Mouse (Mus musculus): Measurements from ENCODE around the gene Prss38. TPM values are rescaled to one million over a fixed set of nuclear protein-coding genes. Genes with fewer than 3 reads are reported as not detected.

The Prss38 gene
- total and polyA plus RNA-seq, 2 experiments from 2014 or later, result 0.12 TPM; not detected in 1

GRCm38 (mm10) chr11:59361291-59361690, 14.2 kb downstream of the Prss38 start:
- Histone ChIP-seq H3K4me1 (ENCODE audit: insufficient read depth) (no peaks in the 10 kb centered on the region), H3K27ac (ENCODE audit: low read depth, low read length) (no peak overlapping the region), H3K4me2 (ENCODE audit: low read depth) (no peak overlapping the region), H3K27me3 (ENCODE audit: insufficient read depth, low read length) (no peaks in the 10 kb centered on the region), H3K36me3 (ENCODE audit: insufficient read depth) (no peaks in the 10 kb centered on the region), H3K9ac (no peak overlapping the region), H3K4me3 (ENCODE audit: low read depth, low read length) (no peak overlapping the region), H3K9me3 (ENCODE audit: low read length) (no peaks in the 10 kb centered on the region)
- 90% methylated on average over 9 of the region's 9 CpGs for WGBS
- ATAC-seq (no peak), DNase-seq (no peak)
- TF ChIP-seq CTCF (IDR thresholded peaks at IDR 0.05; ENCODE audit: low read depth), result no peak

- Histone ChIP-seq H3K9ac (no peak overlapping the region), H3K4me1 (ENCODE audit: insufficient read depth) (no peaks in the 10 kb centered on the region), H3K36me3 (ENCODE audit: insufficient read depth) (no peaks in the 10 kb centered on the region), H3K27me3 (ENCODE audit: insufficient read depth, low read length) (no peaks in the 10 kb centered on the region), H3K4me3 (ENCODE audit: low read depth, low read length) (no peak overlapping the region), H3K27ac (ENCODE audit: low read depth, low read length) (no peak overlapping the region), H3K4me2 (ENCODE audit: low read depth) (no peak overlapping the region), H3K9me3 (ENCODE audit: low read length) (no peaks in the 10 kb centered on the region)
- WGBS, result 79% methylated on average over 11 of the region's 11 CpGs
- no peak for DNase-seq
- ATAC-seq, result no peak
- TF ChIP-seq CTCF (IDR thresholded peaks at IDR 0.05; ENCODE audit: low read depth), result no peak
Measured at GRCm38 (mm10) chr11:59356874-59357289, 18.6 kb downstream of the Prss38 start.

DNA sequence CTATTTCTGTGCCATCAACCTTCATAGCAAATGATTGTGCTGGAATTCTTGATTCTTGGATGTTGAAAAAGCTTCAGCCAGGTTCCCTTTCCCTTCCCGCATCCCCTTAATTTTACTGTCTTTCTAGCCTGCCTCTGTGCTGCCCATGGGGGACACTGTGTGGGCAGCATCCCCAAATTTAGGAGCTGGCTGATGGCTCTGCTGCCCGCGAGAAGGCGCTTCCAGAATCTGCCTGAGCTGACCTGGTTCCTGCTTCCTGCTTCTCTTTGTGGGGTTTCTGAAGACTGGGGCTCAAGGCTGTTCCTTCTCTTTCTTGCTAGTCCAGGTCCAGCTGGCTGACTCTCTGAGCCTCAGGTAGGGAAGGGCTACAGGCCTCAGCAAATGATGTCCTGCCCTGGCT, 20.7 kb downstream of the Prss38 start:
- TF ChIP-seq CTCF (IDR thresholded peaks at IDR 0.05; ENCODE audit: low read depth), result no peak
- Histone ChIP-seq H3K4me1 (ENCODE audit: insufficient read depth) (no peaks in the 10 kb centered on the region), H3K9ac (no peak overlapping the region), H3K27me3 (ENCODE audit: insufficient read depth, low read length) (no peaks in the 10 kb centered on the region), H3K9me3 (ENCODE audit: low read length) (no peaks in the 10 kb centered on the region), H3K4me3 (ENCODE audit: low read depth, low read length) (no peak overlapping the region), H3K4me2 (ENCODE audit: low read depth) (no peak overlapping the region), H3K27ac (ENCODE audit: low read depth, low read length) (no peak overlapping the region), H3K36me3 (ENCODE audit: insufficient read depth) (no peaks in the 10 kb centered on the region)
- WGBS, result 87% methylated on average over 4 of the region's 4 CpGs
- ATAC-seq (no peak), DNase-seq (no peak)

- no peaks in the 10 kb centered on the region for H3K4me1 ChIP-seq (ENCODE audit: insufficient read depth)
- no peak overlapping the region for H3K9ac ChIP-seq
- DNase-seq (no peak), ATAC-seq (no peak)
- no peak overlapping the region for H3K27ac ChIP-seq (ENCODE audit: low read depth, low read length)
- no peak for TF ChIP-seq CTCF (IDR thresholded peaks at IDR 0.05; ENCODE audit: low read depth)
- H3K36me3 ChIP-seq (ENCODE audit: insufficient read depth), result no peaks in the 10 kb centered on the region
- H3K9me3 ChIP-seq (ENCODE audit: low read length), result no peaks in the 10 kb centered on the region
- no peak overlapping the region for H3K4me2 ChIP-seq (ENCODE audit: low read depth)
- no peaks in the 10 kb centered on the region for H3K27me3 ChIP-seq (ENCODE audit: insufficient read depth, low read length)
- no peak overlapping the region for H3K4me3 ChIP-seq (ENCODE audit: low read depth, low read length)
- 94% methylated on average over 2 of the region's 2 CpGs for WGBS
Measured at GRCm38 (mm10) chr11:59350326-59350725, 25.1 kb downstream of the Prss38 start.

- H3K4me1 ChIP-seq (ENCODE audit: insufficient read depth), result no peaks in the 10 kb centered on the region
- H3K4me3 ChIP-seq (ENCODE audit: low read depth, low read length), result no peak overlapping the region
- no peak overlapping the region for H3K4me2 ChIP-seq (ENCODE audit: low read depth)
- no peak overlapping the region for H3K27ac ChIP-seq (ENCODE audit: low read depth, low read length)
- no peaks in the 10 kb centered on the region for H3K36me3 ChIP-seq (ENCODE audit: insufficient read depth)
- H3K9me3 ChIP-seq (ENCODE audit: low read length), result no peaks in the 10 kb centered on the region
- DNase-seq (peak; percentile 15), ATAC-seq (no peak; the same call in 1 of the 2 replicates)
- no peak overlapping the region for H3K9ac ChIP-seq
- H3K27me3 ChIP-seq (ENCODE audit: insufficient read depth, low read length), result no peaks in the 10 kb centered on the region
- no peak for TF ChIP-seq CTCF (IDR thresholded peaks at IDR 0.05; ENCODE audit: low read depth)
- 66% methylated on average over 11 of the region's 11 CpGs for WGBS
Measured at GRCm38 (mm10) chr11:59346166-59346910, 29.1 kb downstream of the Prss38 start.

GRCm38 (mm10) chr11:59342956-59343355, 32.5 kb downstream of the Prss38 start:
- H3K9me3 ChIP-seq (ENCODE audit: low read length), result no peaks in the 10 kb centered on the region
- no peak overlapping the region for H3K4me2 ChIP-seq (ENCODE audit: low read depth)
- ATAC-seq (no peak), DNase-seq (no peak)
- no peak overlapping the region for H3K4me3 ChIP-seq (ENCODE audit: low read depth, low read length)
- WGBS, result 72% methylated on average over 5 of the region's 5 CpGs
- TF ChIP-seq CTCF (IDR thresholded peaks at IDR 0.05; ENCODE audit: low read depth), result no peak
- H3K27me3 ChIP-seq (ENCODE audit: insufficient read depth, low read length), result no peaks in the 10 kb centered on the region
- no peak overlapping the region for H3K9ac ChIP-seq
- no peaks in the 10 kb centered on the region for H3K4me1 ChIP-seq (ENCODE audit: insufficient read depth)
- no peaks in the 10 kb centered on the region for H3K36me3 ChIP-seq (ENCODE audit: insufficient read depth)
- no peak overlapping the region for H3K27ac ChIP-seq (ENCODE audit: low read depth, low read length)

DNA sequence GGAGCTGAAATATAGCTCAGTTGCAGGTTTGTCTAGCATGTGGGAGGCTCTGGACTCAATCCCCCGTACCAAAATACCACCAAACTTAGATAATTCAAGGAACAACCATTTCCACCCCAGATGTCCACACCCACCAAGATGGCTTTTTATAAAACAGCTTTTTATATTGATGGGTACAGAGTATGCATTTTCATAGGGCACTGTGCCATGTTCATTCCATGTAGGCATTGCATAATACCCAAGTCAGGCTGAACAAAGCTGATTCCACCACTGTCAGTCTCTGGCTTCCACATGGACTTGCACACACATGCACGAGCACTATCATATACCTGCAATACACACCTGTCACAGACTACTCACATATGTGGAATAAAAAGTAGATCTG, 36.7 kb downstream of the Prss38 start:
- WGBS, result 92% methylated on average over 2 of the region's 2 CpGs
- Histone ChIP-seq H3K4me3 (ENCODE audit: low read depth, low read length) (no peak overlapping the region), H3K9ac (no peak overlapping the region), H3K36me3 (ENCODE audit: insufficient read depth) (no peaks in the 10 kb centered on the region), H3K4me2 (ENCODE audit: low read depth) (no peak overlapping the region), H3K9me3 (ENCODE audit: low read length) (no peaks in the 10 kb centered on the region), H3K27ac (ENCODE audit: low read depth, low read length) (no peak overlapping the region), H3K27me3 (ENCODE audit: insufficient read depth, low read length) (no peaks in the 10 kb centered on the region), H3K4me1 (ENCODE audit: insufficient read depth) (no peaks in the 10 kb centered on the region)
- TF ChIP-seq CTCF (IDR thresholded peaks at IDR 0.05; ENCODE audit: low read depth), result no peak
- no peak for DNase-seq
- ATAC-seq, result no peak

Data from forebrain, postnatal 0 days (tissue).